Mouse (Mus musculus) frontal cortex, postnatal 10 days (tissue): ENCODE results near the gene Actr3b.

ENCODE experiments used
- DNase-seq, 2 experiments: peaks; one replicate each; pipeline ENCODE4 v3.0.0; 2022; ENCODE audit warnings: low spot score in 2 of 2, mixed read lengths in 1 of 2

Actr3b gene

GRCm38 (mm10) chr5:25889746-25890382 lies 130.1 kb downstream of the Actr3b start:
- DNase-seq: no peak

- peak in 1 of 2 experiments; percentile 35 for DNase-seq
Measured at GRCm38 (mm10) chr5:25891321-25891720, 131.5 kb downstream of the Actr3b start.
